Mouse (Mus musculus): ENCODE measurements around the gene Trpc4. TPM values are rescaled to one million over a fixed set of nuclear protein-coding genes. Genes with fewer than 3 reads are reported as not detected.

Trpc4 gene
- 2.7 and 3.3 TPM in 2 replicates for polyA plus RNA-seq (2015; fragmentation: Nextera tagmentation; extraction: Ambion mirVana)

GRCm38 (mm10) chr3:54155639-54156315 lies at the start of gene Trpc4:
Gene Trpc4 (plus strand): TSS chr3:54156035.
- Histone ChIP-seq H3K9ac (peak within 1 kb of the TSS; percentile 28), H3K9me3 (no peaks in the 10 kb centered on the region), H3K4me2 (replicated peaks) (peak within 1 kb of the TSS; percentile 83), H3K36me3 (no peaks in the 10 kb centered on the region), H3K27ac (no peak within 1 kb of the TSS), H3K4me1 (replicated peaks) (peaks cover 12% of the 10 kb centered on the region), H3K4me3 (replicated peaks) (peak within 1 kb of the TSS; percentile 41), H3K27me3 (replicated peaks) (peaks cover 15% of the 10 kb centered on the region)
- WGBS = under 1% methylated on average over 36 of the region's 36 CpGs
- peak; percentile 65 for ATAC-seq

DNA sequence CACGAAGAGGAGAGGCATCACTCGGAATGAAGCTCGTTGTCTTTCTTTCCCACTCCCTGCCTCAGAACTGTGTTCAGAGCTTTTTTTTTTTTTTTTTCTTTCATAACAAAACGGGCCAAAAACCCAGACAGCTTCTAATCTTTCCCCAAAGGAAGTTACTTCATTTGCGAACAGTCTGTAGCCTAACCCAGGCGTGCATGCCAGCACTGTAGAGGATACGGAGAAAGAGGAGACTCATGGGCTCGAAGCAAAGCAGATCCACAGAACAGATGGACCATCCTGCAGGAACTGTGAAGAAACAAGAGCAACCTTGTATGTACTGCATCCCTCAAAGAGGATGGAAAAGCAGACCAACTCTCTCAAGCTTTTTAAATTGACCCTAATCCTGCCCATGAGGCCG lies 44.3 kb upstream of the Trpc4 start:
- no peak for ATAC-seq
- Histone ChIP-seq H3K27me3 (replicated peaks) (no peaks in the 10 kb centered on the region), H3K4me3 (replicated peaks) (no peak overlapping the region), H3K4me2 (replicated peaks) (no peak overlapping the region), H3K27ac (no peak overlapping the region), H3K9me3 (no peaks in the 10 kb centered on the region), H3K9ac (no peak overlapping the region), H3K36me3 (no peaks in the 10 kb centered on the region), H3K4me1 (replicated peaks) (no peaks in the 10 kb centered on the region)
- WGBS = 71% methylated on average over 9 of the region's 9 CpGs

DNA sequence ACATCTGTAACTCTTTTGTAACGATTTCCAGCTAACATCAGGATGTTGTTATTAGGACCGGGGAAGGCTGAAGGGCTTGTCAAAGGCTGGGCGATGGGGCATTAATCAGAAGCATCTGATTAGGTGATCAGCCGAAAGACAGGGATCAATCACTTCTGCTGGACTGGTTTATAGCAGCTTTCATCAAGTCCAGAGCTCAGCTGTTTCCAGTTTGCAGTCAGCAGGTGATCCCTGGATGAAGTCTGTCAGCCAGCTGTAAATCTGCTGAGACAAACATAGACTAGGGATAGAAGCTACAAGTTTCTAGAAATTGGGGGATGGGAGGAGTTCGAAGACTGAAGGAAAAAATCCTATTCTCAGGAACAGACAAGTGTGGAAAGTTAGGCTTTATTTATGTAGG lies 20.5 kb upstream of the Trpc4 start:
- Histone ChIP-seq H3K27me3 (replicated peaks) (no peaks in the 10 kb centered on the region), H3K4me1 (replicated peaks) (no peaks in the 10 kb centered on the region), H3K9me3 (no peaks in the 10 kb centered on the region), H3K9ac (no peak overlapping the region), H3K4me3 (replicated peaks) (no peak overlapping the region), H3K27ac (no peak overlapping the region), H3K36me3 (no peaks in the 10 kb centered on the region), H3K4me2 (replicated peaks) (no peak overlapping the region)
- 57% methylated on average over 5 of the region's 5 CpGs for WGBS
- no peak for ATAC-seq

DNA sequence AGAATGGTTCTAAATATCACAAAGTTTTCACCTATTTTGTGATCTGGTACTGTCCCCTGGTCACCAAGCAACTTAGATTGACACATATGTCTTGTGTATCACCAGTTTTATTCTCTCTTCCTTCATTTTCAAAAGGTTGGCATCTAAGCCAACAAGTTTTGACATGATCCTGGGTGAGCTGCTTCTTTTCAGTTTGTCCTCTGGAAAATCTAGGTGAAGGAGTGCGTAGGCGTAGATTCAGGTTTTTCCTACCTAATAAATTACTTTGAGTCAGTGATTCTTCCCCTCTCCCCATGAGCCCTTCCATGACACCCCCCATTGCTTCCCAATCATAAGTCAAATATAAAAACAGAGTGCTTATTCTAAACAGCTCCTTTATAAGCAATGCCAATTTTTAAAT lies 14.5 kb upstream of the Trpc4 start:
- no peak overlapping the region for H3K4me3 ChIP-seq (replicated peaks)
- H3K9me3 ChIP-seq = no peaks in the 10 kb centered on the region
- ATAC-seq = no peak
- H3K36me3 ChIP-seq = no peaks in the 10 kb centered on the region
- no peak overlapping the region for H3K9ac ChIP-seq
- 89% methylated on average over 2 of the region's 2 CpGs for WGBS
- H3K27ac ChIP-seq = no peak overlapping the region
- H3K27me3 ChIP-seq (replicated peaks) = no peaks in the 10 kb centered on the region
- H3K4me1 ChIP-seq (replicated peaks) = no peaks in the 10 kb centered on the region
- no peak overlapping the region for H3K4me2 ChIP-seq (replicated peaks)

GRCm38 (mm10) chr3:54154844-54155638 lies 794 bp upstream of the Trpc4 start:
- H3K9me3 ChIP-seq = no peaks in the 10 kb centered on the region
- 6% methylated on average over 16 of the region's 16 CpGs for WGBS
- H3K27me3 ChIP-seq (replicated peaks) = peaks cover 15% of the 10 kb centered on the region
- H3K4me1 ChIP-seq (replicated peaks) = peaks cover 12% of the 10 kb centered on the region
- peak overlapping the region; percentile 41 for H3K4me3 ChIP-seq (replicated peaks)
- H3K27ac ChIP-seq = no peak overlapping the region
- no peak overlapping the region for H3K9ac ChIP-seq
- H3K4me2 ChIP-seq (replicated peaks) = peak overlapping the region; percentile 83
- no peaks in the 10 kb centered on the region for H3K36me3 ChIP-seq
- peak; percentile 66 for ATAC-seq

DNA sequence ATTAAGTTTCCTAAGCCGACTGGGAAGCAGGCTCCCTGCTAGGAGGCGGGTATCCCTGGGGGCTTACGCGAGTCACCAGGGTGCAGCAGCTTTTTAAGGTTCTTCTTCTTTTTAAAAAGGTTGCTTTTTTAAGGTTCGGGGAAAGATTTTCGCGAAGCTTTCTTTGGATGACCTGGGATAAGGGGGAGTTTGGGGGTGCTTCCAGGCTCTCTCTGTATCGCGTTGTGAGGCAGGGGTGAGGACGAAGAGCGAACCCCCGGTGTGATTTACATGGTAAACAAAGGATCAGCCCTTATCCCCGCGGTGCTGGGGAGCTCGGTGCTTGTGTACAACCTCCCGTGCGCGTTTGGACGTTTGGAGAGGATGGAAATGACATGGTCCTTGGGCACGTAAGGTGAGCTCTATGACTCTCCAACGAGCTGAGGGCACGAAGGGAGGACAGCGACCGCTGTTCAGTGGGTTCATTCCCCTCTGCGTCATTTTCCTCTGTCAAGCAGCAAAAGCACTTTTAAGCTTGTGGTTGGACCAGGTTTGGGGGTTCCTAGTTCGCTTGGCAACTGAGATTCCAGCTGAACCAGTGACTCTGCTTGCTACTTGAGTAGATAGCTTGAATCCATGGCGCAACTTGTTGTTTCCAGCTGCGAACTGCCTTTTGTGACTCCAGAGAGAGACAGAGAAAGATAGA lies 623 bp downstream of the Trpc4 start:
- Histone ChIP-seq H3K36me3 (no peaks in the 10 kb centered on the region), H3K27me3 (replicated peaks) (peaks cover 15% of the 10 kb centered on the region), H3K4me3 (replicated peaks) (peak overlapping the region; percentile 41), H3K4me1 (replicated peaks) (peaks cover 12% of the 10 kb centered on the region), H3K9me3 (no peaks in the 10 kb centered on the region), H3K9ac (peak overlapping the region; percentile 28), H3K27ac (no peak overlapping the region), H3K4me2 (replicated peaks) (peak overlapping the region; percentile 83)
- no peak for ATAC-seq
- WGBS = under 1% methylated on average over 28 of the region's 28 CpGs

DNA sequence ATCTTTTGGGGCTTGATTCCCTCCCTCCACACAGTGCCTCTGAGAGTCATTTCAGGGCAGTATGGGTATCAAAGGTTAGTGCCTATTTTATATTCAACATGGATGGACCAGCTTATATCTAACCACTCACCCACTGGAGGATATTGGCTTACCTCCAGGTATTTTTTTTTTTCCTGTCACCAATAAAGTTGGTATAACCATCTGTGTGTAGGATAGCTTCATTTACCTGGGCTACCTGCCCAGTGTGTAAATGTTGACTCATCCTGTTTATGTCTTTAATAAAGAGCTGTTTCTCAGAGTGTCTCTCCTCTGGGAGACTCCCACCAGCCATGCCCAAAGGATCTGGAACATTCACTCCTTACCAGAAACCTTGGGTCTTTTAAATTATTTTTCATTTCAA lies 14.9 kb downstream of the Trpc4 start:
- Histone ChIP-seq H3K4me1 (replicated peaks) (no peaks in the 10 kb centered on the region), H3K9ac (no peak overlapping the region), H3K4me2 (replicated peaks) (no peak overlapping the region), H3K36me3 (no peaks in the 10 kb centered on the region), H3K27ac (no peak overlapping the region), H3K9me3 (no peaks in the 10 kb centered on the region), H3K4me3 (replicated peaks) (no peak overlapping the region), H3K27me3 (replicated peaks) (no peaks in the 10 kb centered on the region)
- ATAC-seq = no peak

DNA sequence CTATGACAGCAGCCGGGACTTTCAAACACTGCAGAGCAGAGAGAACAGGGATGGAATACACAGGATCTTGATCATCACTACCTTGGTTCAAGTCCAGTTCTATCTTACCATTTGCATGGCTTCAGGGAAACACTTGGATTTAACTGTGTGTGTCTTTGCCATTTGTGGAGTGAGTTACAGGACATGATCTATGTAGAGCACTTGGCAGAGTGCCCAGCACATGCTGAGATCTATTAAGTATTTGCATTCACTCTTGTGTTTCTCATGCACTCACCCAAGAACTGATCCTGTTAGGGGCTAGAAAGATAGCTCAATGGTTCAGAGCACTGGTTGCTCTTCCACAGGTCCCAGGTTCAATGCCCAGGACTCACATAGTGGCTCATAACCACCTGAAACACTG lies 21.5 kb downstream of the Trpc4 start:
- Histone ChIP-seq H3K27me3 (replicated peaks) (no peaks in the 10 kb centered on the region), H3K9me3 (no peaks in the 10 kb centered on the region), H3K27ac (no peak overlapping the region), H3K4me2 (replicated peaks) (no peak overlapping the region), H3K4me3 (replicated peaks) (no peak overlapping the region), H3K36me3 (no peaks in the 10 kb centered on the region), H3K4me1 (replicated peaks) (no peaks in the 10 kb centered on the region), H3K9ac (no peak overlapping the region)
- no peak for ATAC-seq
- WGBS = 82% methylated on average over 1 of the region's 1 CpGs

GRCm38 (mm10) chr3:54190932-54191668 lies 35.3 kb downstream of the Trpc4 start:
- no peaks in the 10 kb centered on the region for H3K4me1 ChIP-seq (replicated peaks)
- no peaks in the 10 kb centered on the region for H3K36me3 ChIP-seq
- no peak overlapping the region for H3K4me3 ChIP-seq (replicated peaks)
- 66% methylated on average over 6 of the region's 6 CpGs for WGBS
- no peak overlapping the region for H3K4me2 ChIP-seq (replicated peaks)
- ATAC-seq = no peak
- H3K27me3 ChIP-seq (replicated peaks) = no peaks in the 10 kb centered on the region
- H3K9ac ChIP-seq = no peak overlapping the region
- no peaks in the 10 kb centered on the region for H3K9me3 ChIP-seq
- H3K27ac ChIP-seq = no peak overlapping the region

- H3K4me1 ChIP-seq (replicated peaks) = no peaks in the 10 kb centered on the region
- no peak overlapping the region for H3K4me2 ChIP-seq (replicated peaks)
- H3K9ac ChIP-seq = no peak overlapping the region
- no peaks in the 10 kb centered on the region for H3K36me3 ChIP-seq
- no peak for ATAC-seq
- no peaks in the 10 kb centered on the region for H3K27me3 ChIP-seq (replicated peaks)
- no peaks in the 10 kb centered on the region for H3K9me3 ChIP-seq
- 89% methylated on average over 5 of the region's 5 CpGs for WGBS
- no peak overlapping the region for H3K27ac ChIP-seq
- no peak overlapping the region for H3K4me3 ChIP-seq (replicated peaks)
Measured at GRCm38 (mm10) chr3:54201231-54201630, 45.4 kb downstream of the Trpc4 start.

- Histone ChIP-seq H3K27me3 (replicated peaks) (no peaks in the 10 kb centered on the region), H3K27ac (no peak overlapping the region), H3K4me2 (replicated peaks) (no peak overlapping the region), H3K4me1 (replicated peaks) (no peaks in the 10 kb centered on the region), H3K9me3 (no peaks in the 10 kb centered on the region), H3K9ac (no peak overlapping the region), H3K36me3 (no peaks in the 10 kb centered on the region), H3K4me3 (replicated peaks) (no peak overlapping the region)
- 66% methylated on average over 5 of the region's 5 CpGs for WGBS
- no peak for ATAC-seq
Measured at GRCm38 (mm10) chr3:54204386-54204785, 48.6 kb downstream of the Trpc4 start.

DNA sequence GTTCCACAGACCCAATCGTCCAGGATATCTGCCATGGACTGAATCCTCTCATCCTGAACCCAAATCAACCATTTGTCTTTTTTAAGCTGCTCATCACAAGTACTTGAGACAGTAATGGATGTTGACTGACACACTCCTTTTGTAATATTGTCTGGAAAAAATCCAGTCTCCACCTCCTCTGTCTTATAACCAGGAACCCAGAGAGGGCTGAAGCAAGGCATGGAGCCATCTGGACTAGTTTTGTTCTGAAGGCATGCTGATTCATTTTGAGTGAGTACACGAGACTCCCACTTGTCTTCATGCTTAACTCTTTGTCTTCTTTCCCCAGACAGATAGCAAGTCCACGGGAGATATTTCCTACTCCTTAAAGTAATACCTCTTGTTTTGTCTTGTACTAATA lies 54.3 kb downstream of the Trpc4 start:
- H3K4me3 ChIP-seq (replicated peaks) = no peak overlapping the region
- H3K4me2 ChIP-seq (replicated peaks) = no peak overlapping the region
- WGBS = 54% methylated on average over 3 of the region's 3 CpGs
- H3K27ac ChIP-seq = no peak overlapping the region
- no peaks in the 10 kb centered on the region for H3K36me3 ChIP-seq
- no peak for ATAC-seq
- H3K9ac ChIP-seq = no peak overlapping the region
- no peaks in the 10 kb centered on the region for H3K27me3 ChIP-seq (replicated peaks)
- H3K4me1 ChIP-seq (replicated peaks) = no peaks in the 10 kb centered on the region
- H3K9me3 ChIP-seq = no peaks in the 10 kb centered on the region
